Mouse (Mus musculus): ENCODE data around the gene Gstcd.

Gene Gstcd

GRCm38 (mm10) chr3:133007250-133007649 lies 84.6 kb downstream of the Gstcd start:
- no peak for DNase-seq

- DNase-seq: no peak
Measured at GRCm38 (mm10) chr3:132996299-132996698, 95.5 kb downstream of the Gstcd start.

GRCm38 (mm10) chr3:132995904-132996267 lies 95.9 kb downstream of the Gstcd start:
- no peak for DNase-seq

GRCm38 (mm10) chr3:132995172-132995903 lies 96.5 kb downstream of the Gstcd start:
- peak; percentile 80 for DNase-seq

- no peak for DNase-seq
Measured at GRCm38 (mm10) chr3:132986188-132986587, 105.6 kb downstream of the Gstcd start.

GRCm38 (mm10) chr3:132983845-132984485 lies 107.9 kb downstream of the Gstcd start:
- peak; percentile 66 for DNase-seq

GRCm38 (mm10) chr3:132981968-132982367 lies 109.9 kb downstream of the Gstcd start:
- DNase-seq: no peak

- DNase-seq: no peak
Measured at GRCm38 (mm10) chr3:132979781-132980461, 111.9 kb downstream of the Gstcd start.

GRCm38 (mm10) chr3:132966255-132966654 lies 125.6 kb downstream of the Gstcd start:
- DNase-seq: no peak

- DNase-seq: no peak
Measured at GRCm38 (mm10) chr3:132964715-132965507, 126.9 kb downstream of the Gstcd start.

GRCm38 (mm10) chr3:132962631-132963361 lies 129.0 kb downstream of the Gstcd start:
- DNase-seq: no peak

GRCm38 (mm10) chr3:132950529-132950880 lies 141.3 kb downstream of the Gstcd start:
- no peak for DNase-seq

GRCm38 (mm10) chr3:132949791-132950528 lies 141.9 kb downstream of the Gstcd start, which contains the start of gene Npnt:
Npnt (minus strand) TSS chr3:132950291.
- DNase-seq: peak; percentile 41

- DNase-seq: peak; percentile 44
Measured at GRCm38 (mm10) chr3:132949380-132949790, 142.4 kb downstream of the Gstcd start.

GRCm38 (mm10) chr3:132948298-132948795 lies 143.5 kb downstream of the Gstcd start:
- no peak for DNase-seq

- DNase-seq: no peak
Measured at GRCm38 (mm10) chr3:132946086-132946485, 145.7 kb downstream of the Gstcd start.

GRCm38 (mm10) chr3:132945669-132946068 lies 146.2 kb downstream of the Gstcd start:
- peak; percentile 72 for DNase-seq

GRCm38 (mm10) chr3:132944609-132945008 lies 147.2 kb downstream of the Gstcd start:
- DNase-seq: peak; percentile 27

- no peak for DNase-seq
Measured at GRCm38 (mm10) chr3:132944193-132944592, 147.6 kb downstream of the Gstcd start.

GRCm38 (mm10) chr3:132942778-132943177 lies 149.1 kb downstream of the Gstcd start:
- no peak for DNase-seq
